In the genomic region with DNA sequence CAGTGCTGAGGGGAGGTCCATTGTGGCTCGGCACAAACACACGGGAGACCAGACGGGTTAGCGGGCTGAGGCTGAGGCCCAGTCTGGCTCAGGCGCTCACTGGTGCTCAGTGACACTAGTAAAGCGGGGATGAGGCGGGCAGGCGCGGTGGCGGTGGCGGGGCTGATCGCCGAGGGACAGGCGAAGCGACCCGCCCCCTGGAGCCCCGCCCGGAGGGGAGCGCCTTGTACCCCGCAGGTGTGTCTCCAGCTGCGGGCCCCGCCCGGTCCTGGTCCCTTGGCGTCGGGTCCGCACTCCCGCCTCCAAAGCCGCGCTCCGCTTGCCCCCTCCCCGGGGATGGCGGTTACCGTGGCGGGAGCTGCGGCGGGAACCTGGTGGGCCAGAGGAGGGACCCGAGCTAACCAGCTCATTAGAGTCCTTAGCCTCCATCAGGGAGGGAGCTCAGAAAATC, we compare ENCODE assay signal across 8 mouse cellular contexts. TPM values are rescaled to one million over a fixed set of nuclear protein-coding genes. Genes with fewer than 3 reads are reported as not detected.
DNase-seq lines count a peak whose midpoint lies in the region; ATAC-seq and TF ChIP-seq lines count a peak whose summit lies in the region.

No protein-coding gene starts in this region.

- no peaks in the 10 kb centered on the region for H3K27me3 ChIP-seq in Patski
- H3K27me3 ChIP-seq in hindbrain, embryonic 16.5 days (replicated peaks; ENCODE audit: control insufficient read depth, insufficient read depth, low read length): no peaks in the 10 kb centered on the region
- no peaks in the 10 kb centered on the region for H3K27me3 ChIP-seq in midbrain, embryonic 16.5 days (ENCODE audit: control insufficient read depth, insufficient read depth, low read depth, low read length)
- no peaks in the 10 kb centered on the region for H3K27me3 ChIP-seq in testis, adult 2 months (ENCODE audit: control insufficient read depth, insufficient read depth, low read length)

- H3K9ac ChIP-seq in hindbrain, embryonic 16.5 days (ENCODE audit: low read depth, low read length): peak overlapping the region; percentile 81
- peak overlapping the region; percentile 86 for H3K9ac ChIP-seq in midbrain, embryonic 16.5 days (ENCODE audit: low read depth, low read length)

- peak overlapping the region; percentile 83 for H3K4me3 ChIP-seq in embryonic fibroblast, embryonic 13.5 days (ENCODE audit: insufficient read depth, low read length)
- peak overlapping the region; percentile 70 for H3K4me3 ChIP-seq in hindbrain, embryonic 16.5 days (ENCODE audit: low read length)
- H3K4me3 ChIP-seq in midbrain, embryonic 16.5 days (ENCODE audit: low read depth, low read length): peak overlapping the region; percentile 93
- peak overlapping the region; percentile 98 for H3K4me3 ChIP-seq in testis, adult 2 months (ENCODE audit: control insufficient read depth, low read depth, low read length)

- CTCF ChIA-PET in Patski (lab: Charles Lee): interaction anchor here (0.6 to 1.3 kb wide), 4 partner anchors 8 to 27 kb away, joined by 3 to 4 read pairs (median 3); no protein-coding TSS in a partner anchor

- peak; percentile 45; the same call in 1 of the 2 replicates for TF ChIP-seq POLR2A in embryonic fibroblast, embryonic 13.5 days (IDR thresholded peaks at IDR 0.05; ENCODE audit: low read depth, low read length)
- peak; percentile 32; the same call in 1 of the 2 replicates for TF ChIP-seq POLR2A in testis, adult 2 months (IDR thresholded peaks at IDR 0.05; ENCODE audit: control insufficient read depth, low read depth, low read length)

- no peak overlapping the region for H3K27ac ChIP-seq in embryonic fibroblast, embryonic 13.5 days (ENCODE audit: insufficient read depth, low read length)
- H3K27ac ChIP-seq in hindbrain, embryonic 16.5 days (ENCODE audit: low read depth, low read length): peak overlapping the region; percentile 65
- peak overlapping the region; percentile 47; the same call in 1 of the 2 replicates for H3K27ac ChIP-seq in midbrain, embryonic 16.5 days (ENCODE audit: low read length)
- H3K27ac ChIP-seq in testis, adult 2 months (ENCODE audit: control insufficient read depth, insufficient read depth, low read depth, low read length): peak overlapping the region; percentile 94

- ATAC-seq in cerebellum, adult (ENCODE audit: insufficient number of reproducible peaks, low FRiP score, low TSS enrichment): no peak; the same call in 1 of the 2 replicates
- ATAC-seq in Patski: peak; percentile 49
- ATAC-seq in hindbrain, embryonic 16.5 days: peak; percentile 87
- ATAC-seq in midbrain, embryonic 16.5 days: peak; percentile 91

- WGBS in hindbrain, embryonic 16.5 days: under 1% methylated on average over 33 of the region's 37 CpGs
- 0% methylated on average over 30 of the region's 37 CpGs for WGBS in midbrain, embryonic 16.5 days

- POLR2A ChIA-PET in Patski (lab: Charles Lee): interaction anchor here (0.6 to 2.2 kb wide), 4 partner anchors 12 to 266 kb away, joined by 3 to 8 read pairs (median 5); no protein-coding TSS in a partner anchor

- peaks cover 2% of the 10 kb centered on the region; the same call in 1 of the 2 replicates for H3K4me1 ChIP-seq in embryonic fibroblast, embryonic 13.5 days (ENCODE audit: control insufficient read depth, insufficient read depth, low read length)
- H3K4me1 ChIP-seq in hindbrain, embryonic 16.5 days (ENCODE audit: control insufficient read depth, insufficient read depth, low read depth, low read length): peaks cover 8% of the 10 kb centered on the region
- peaks cover 10% of the 10 kb centered on the region for H3K4me1 ChIP-seq in midbrain, embryonic 16.5 days (ENCODE audit: control insufficient read depth, insufficient read depth, low read length)
- peaks cover 2% of the 10 kb centered on the region; the same call in 1 of the 2 replicates for H3K4me1 ChIP-seq in testis, adult 2 months (ENCODE audit: control insufficient read depth, insufficient read depth, low read length)

- H3K36me3 ChIP-seq in hindbrain, embryonic 16.5 days (ENCODE audit: control insufficient read depth, insufficient read depth, low read length): peaks cover 7% of the 10 kb centered on the region
- H3K36me3 ChIP-seq in midbrain, embryonic 16.5 days (ENCODE audit: control insufficient read depth, insufficient read depth, low read length): peaks cover 4% of the 10 kb centered on the region
- peaks cover 3% of the 10 kb centered on the region for H3K36me3 ChIP-seq in testis, adult 2 months (ENCODE audit: control insufficient read depth, insufficient read depth, low read length)

- DNase-seq in cerebellum, adult 11-12 months: peak; percentile 45
- no peak for DNase-seq in Patski (ENCODE audit: low read depth, low spot score)
- peak; percentile 88 for DNase-seq in liver

- H3K4me2 ChIP-seq in hindbrain, embryonic 16.5 days (ENCODE audit: low read length): peak overlapping the region; percentile 96
- H3K4me2 ChIP-seq in midbrain, embryonic 16.5 days (ENCODE audit: low read length): peak overlapping the region; percentile 99

- no peak for TF ChIP-seq CTCF in Patski (IDR thresholded peaks at IDR 0.05)
- no peak for TF ChIP-seq CTCF in embryonic fibroblast, embryonic 13.5 days (IDR thresholded peaks at IDR 0.05; ENCODE audit: borderline replicate concordance, insufficient read depth, low read length)
- TF ChIP-seq CTCF in testis, adult 2 months (IDR thresholded peaks at IDR 0.05; ENCODE audit: control insufficient read depth, insufficient read depth, insufficient replicate concordance, low read depth, low read length): no peak

- H3K9me3 ChIP-seq in hindbrain, embryonic 16.5 days (ENCODE audit: control insufficient read depth, low read length): no peaks in the 10 kb centered on the region
- H3K9me3 ChIP-seq in midbrain, embryonic 16.5 days (replicated peaks; ENCODE audit: control insufficient read depth, low read length, poor library complexity, severe bottlenecking): no peaks in the 10 kb centered on the region

- in situ Hi-C loops in Patski (cut with MboI; ENCODE audit: low pct_unique_long_range_greater_than_20kb): no loop called here

RNA-seq across cellular contexts. Expression of a gene that starts 0.6 kb away (rescaled TPM):
- 36.7 TPM for polyA plus RNA-seq in Patski (2021)
- polyA plus RNA-seq in embryonic fibroblast, embryonic 13.5 days (2011; ENCODE audit: insufficient read length, low read depth, missing spikeins): 35.4 and 38.8 TPM in 2 replicates
- 14.3 and 15.4 TPM in 2 replicates for polyA plus RNA-seq in hindbrain, embryonic 16.5 days (2015; fragmentation: Nextera tagmentation; extraction: Ambion mirVana)
- polyA plus RNA-seq in midbrain, embryonic 16.5 days (2015; fragmentation: Nextera tagmentation; extraction: Ambion mirVana): 12.1 and 12.8 TPM in 2 replicates
- polyA plus RNA-seq in testis, adult 2 months (2012; rRNA removed): 35.2 and 40.1 TPM in 2 replicates

RNA-seq across cellular contexts. Expression of a gene that starts 46.3 kb away (rescaled TPM):
- polyA plus RNA-seq in Patski (2021): 9.1 TPM
- 8.2 and 8.7 TPM in 2 replicates for polyA plus RNA-seq in embryonic fibroblast, embryonic 13.5 days (2011; ENCODE audit: insufficient read length, low read depth, missing spikeins)
- 10.7 and 11.1 TPM in 2 replicates for polyA plus RNA-seq in hindbrain, embryonic 16.5 days (2015; fragmentation: Nextera tagmentation; extraction: Ambion mirVana)
- 11.0 and 12.0 TPM in 2 replicates for polyA plus RNA-seq in midbrain, embryonic 16.5 days (2015; fragmentation: Nextera tagmentation; extraction: Ambion mirVana)
- 1.6 and 1.9 TPM in 2 replicates for polyA plus RNA-seq in testis, adult 2 months (2012; rRNA removed)

RNA-seq across cellular contexts. Expression of a gene that starts 46.4 kb away (rescaled TPM):
- polyA plus RNA-seq in Patski (2021): 20.0 TPM
- 4.4 and 5.5 TPM in 2 replicates for polyA plus RNA-seq in embryonic fibroblast, embryonic 13.5 days (2011; ENCODE audit: insufficient read length, low read depth, missing spikeins)
- polyA plus RNA-seq in hindbrain, embryonic 16.5 days (2015; fragmentation: Nextera tagmentation; extraction: Ambion mirVana): 11.2 and 12.7 TPM in 2 replicates
- 15.9 and 17.5 TPM in 2 replicates for polyA plus RNA-seq in midbrain, embryonic 16.5 days (2015; fragmentation: Nextera tagmentation; extraction: Ambion mirVana)
- polyA plus RNA-seq in testis, adult 2 months (2012; rRNA removed): 6.4 and 8.7 TPM in 2 replicates

RNA-seq across cellular contexts. Expression of a gene that starts 56.1 kb away (rescaled TPM):
- 97.1 TPM for polyA plus RNA-seq in Patski (2021)
- 21.8 and 25.6 TPM in 2 replicates for polyA plus RNA-seq in embryonic fibroblast, embryonic 13.5 days (2011; ENCODE audit: insufficient read length, low read depth, missing spikeins)
- 51.5 and 56.3 TPM in 2 replicates for polyA plus RNA-seq in hindbrain, embryonic 16.5 days (2015; fragmentation: Nextera tagmentation; extraction: Ambion mirVana)
- 51.8 and 55.0 TPM in 2 replicates for polyA plus RNA-seq in midbrain, embryonic 16.5 days (2015; fragmentation: Nextera tagmentation; extraction: Ambion mirVana)
- polyA plus RNA-seq in testis, adult 2 months (2012; rRNA removed): 216 and 222 TPM in 2 replicates
